Mouse (Mus musculus) adrenal gland, postnatal 0 days (tissue): Measurements from ENCODE around the gene Serpina3f. TPM values are rescaled to one million over a fixed set of nuclear protein-coding genes. Genes with fewer than 3 reads are reported as not detected.

Experiments used
- polyA plus RNA-seq: library from polyadenylated mRNA; unstranded; fragments of >200 nt; fragmentation: Nextera tagmentation; extraction: Ambion mirVana; gene quantifications from 2 replicates; pipeline ENCODE4 v1.2.1, GENCODE M21; 2015

Serpina3f gene
- 0.24 and 0.61 TPM in 2 replicates for polyA plus RNA-seq

GRCm38 (mm10) chr12:104214445-104214753 lies at the start of gene Serpina3f:
Gene Serpina3f (plus strand): TSS chr12:104214544.

GRCm38 (mm10) chr12:104235915-104236314 lies 21.6 kb downstream of the Serpina3f start, which contains the start of gene Serpina3g:
Gene Serpina3g (plus strand): TSS chr12:104236245.

GRCm38 (mm10) chr12:104262863-104263262 lies 48.5 kb downstream of the Serpina3f start, which contains the start of gene Serpina3i:
Gene Serpina3i (plus strand): TSS chr12:104263122.

Other genes starting within 250 kb of the Serpina3f start
- 5.1 and 6.6 TPM in 2 replicates for gene Serpina11, start 224.6 kb upstream of the Serpina3f start, polyA plus RNA-seq
- 0.12 TPM in 1 of 2 replicates, not detected in the other for gene Serpina9, start 200.8 kb upstream of the Serpina3f start, polyA plus RNA-seq
- not detected in 2 replicates for gene Serpina12, start 170.1 kb upstream of the Serpina3f start, polyA plus RNA-seq
- 0.08 and 0.23 TPM in 2 replicates for gene Serpina5, start 113.4 kb upstream of the Serpina3f start, polyA plus RNA-seq
- not detected in 2 replicates for gene Serpina3a, start 101.8 kb upstream of the Serpina3f start, polyA plus RNA-seq
- not detected in 2 replicates for gene Serpina3b, start 86.5 kb upstream of the Serpina3f start, polyA plus RNA-seq
- 1.5 and 1.9 TPM in 2 replicates for gene Serpina3c, start 60.7 kb upstream of the Serpina3f start, polyA plus RNA-seq
- 28.0 and 36.0 TPM in 2 replicates for gene Serpina3g, start 21.7 kb downstream of the Serpina3f start, polyA plus RNA-seq
- 0.40 and 0.87 TPM in 2 replicates for gene Serpina3i, start 48.6 kb downstream of the Serpina3f start, polyA plus RNA-seq
- not detected in 2 replicates for gene Serpina3j, start 100.0 kb downstream of the Serpina3f start, polyA plus RNA-seq
- 18.3 and 21.4 TPM in 2 replicates for gene Serpina3k, start 123.9 kb downstream of the Serpina3f start, polyA plus RNA-seq
- gene Serpina3m, start 123.9 kb downstream of the Serpina3f start, polyA plus RNA-seq, result 10.4 and 13.1 TPM in 2 replicates
- 9.6 and 15.7 TPM in 2 replicates for gene Serpina3n, start 192.2 kb downstream of the Serpina3f start, polyA plus RNA-seq